Mouse (Mus musculus) heart, embryonic 11.5 days (tissue): ENCODE results near the gene 4933424G06Rik. TPM values are rescaled to one million over a fixed set of nuclear protein-coding genes. Genes with fewer than 3 reads are reported as not detected.

Experiments used
- ATAC-seq: fragments of 200-750 bp; cut with Nextera tagmentation; replicated peaks from 2 replicates; pipeline ENCODE4 v1.8.0; 2017; ENCODE audit warnings: moderate library complexity; ENCODE audit not compliant: insufficient number of reproducible peaks, low FRiP score, low TSS enrichment
- H3K27ac ChIP-seq: fragments of 300-500 bp; sonication (generic); 2 replicates; pipeline ENCODE4 v1.5.1; 2014; ENCODE audit warnings: mild to moderate bottlenecking, low read depth, low read length
- H3K27me3 ChIP-seq: fragments of 300-500 bp; sonication (generic); 2 replicates; pipeline ENCODE4 v1.6.1; 2014; ENCODE audit warnings: mild to moderate bottlenecking, low read length, mixed read lengths; ENCODE audit not compliant: control insufficient read depth, insufficient read depth
- H3K36me3 ChIP-seq: fragments of 300-500 bp; sonication (generic); 2 replicates; pipeline ENCODE4 v1.6.1; 2014; ENCODE audit warnings: mild to moderate bottlenecking, low read length, moderate library complexity, mixed read lengths; ENCODE audit not compliant: control insufficient read depth, insufficient read depth
- H3K4me1 ChIP-seq: fragments of 300-500 bp; sonication (generic); 2 replicates; pipeline ENCODE4 v1.6.1; 2014; ENCODE audit warnings: low read length; ENCODE audit not compliant: control insufficient read depth, insufficient read depth
- H3K4me2 ChIP-seq: fragments of 300-500 bp; sonication (generic); 2 replicates; pipeline ENCODE4 v1.6.1; 2014; ENCODE audit warnings: mild to moderate bottlenecking, moderate library complexity
- H3K4me3 ChIP-seq: fragments of 300-500 bp; sonication (generic); 2 replicates; pipeline ENCODE4 v1.5.1; 2014; ENCODE audit warnings: low read depth, low read length
- H3K9ac ChIP-seq: fragments of 300-500 bp; sonication (generic); 2 replicates; pipeline ENCODE4 v1.6.1; 2014; ENCODE audit warnings: mild to moderate bottlenecking, low read depth, low read length, moderate library complexity
- H3K9me3 ChIP-seq: fragments of 300-500 bp; sonication (generic); replicated peaks from 2 replicates; pipeline ENCODE4 v1.6.1; 2016; ENCODE audit warnings: low read length; ENCODE audit not compliant: control insufficient read depth
- WGBS: fragments of 180-500 bp; shearing (Covaris S2); extraction: QIAGEN DNeasy Blood & Tissue Kit; methylation state at CpG from one replicate; pipeline ENCODE4 v1.1.7; 2014; ENCODE audit not compliant: insufficient replicate concordance; 5-methylcytosine and 5-hydroxymethylcytosine counted together
- polyA plus RNA-seq: library from polyadenylated mRNA; unstranded; fragments of >200 nt; fragmentation: Nextera tagmentation; extraction: Ambion mirVana; gene quantifications from 2 replicates; pipeline ENCODE4 v1.2.1, GENCODE M21; 2014

Gene 4933424G06Rik
- polyA plus RNA-seq, 1 experiment from 2014 or later: not detected

GRCm38 (mm10) chr1:36697030-36697429 is 12.9 kb upstream of the 4933424G06Rik start:
- Histone ChIP-seq H3K36me3 (peaks cover 33% of the 10 kb centered on the region), H3K27me3 (no peaks in the 10 kb centered on the region), H3K4me1 (peaks cover 8% of the 10 kb centered on the region; the same call in 1 of the 2 replicates), H3K27ac (no peak overlapping the region), H3K9ac (no peak overlapping the region), H3K9me3 (no peaks in the 10 kb centered on the region), H3K4me3 (no peak overlapping the region), H3K4me2 (no peak overlapping the region)
- WGBS: 65% methylated on average over 5 of the region's 5 CpGs
- no peak for ATAC-seq

GRCm38 (mm10) chr1:36707166-36707565 is 2.8 kb upstream of the 4933424G06Rik start:
- H3K4me2 ChIP-seq: no peak overlapping the region
- H3K36me3 ChIP-seq: peaks cover 22% of the 10 kb centered on the region
- no peaks in the 10 kb centered on the region for H3K27me3 ChIP-seq
- WGBS: 75% methylated on average over 2 of the region's 2 CpGs
- H3K4me3 ChIP-seq: no peak overlapping the region
- no peaks in the 10 kb centered on the region for H3K9me3 ChIP-seq
- H3K9ac ChIP-seq: no peak overlapping the region
- no peak for ATAC-seq
- H3K4me1 ChIP-seq: peaks cover 11% of the 10 kb centered on the region
- no peak overlapping the region for H3K27ac ChIP-seq

- Histone ChIP-seq H3K36me3 (peaks cover 19% of the 10 kb centered on the region), H3K4me2 (no peak overlapping the region), H3K9ac (no peak overlapping the region), H3K27me3 (no peaks in the 10 kb centered on the region), H3K4me1 (peaks cover 11% of the 10 kb centered on the region), H3K4me3 (no peak overlapping the region), H3K9me3 (no peaks in the 10 kb centered on the region), H3K27ac (no peak overlapping the region)
- WGBS: 88% methylated on average over 3 of the region's 3 CpGs
- ATAC-seq: no peak
Measured at GRCm38 (mm10) chr1:36707797-36708196, 2.2 kb upstream of the 4933424G06Rik start.

DNA sequence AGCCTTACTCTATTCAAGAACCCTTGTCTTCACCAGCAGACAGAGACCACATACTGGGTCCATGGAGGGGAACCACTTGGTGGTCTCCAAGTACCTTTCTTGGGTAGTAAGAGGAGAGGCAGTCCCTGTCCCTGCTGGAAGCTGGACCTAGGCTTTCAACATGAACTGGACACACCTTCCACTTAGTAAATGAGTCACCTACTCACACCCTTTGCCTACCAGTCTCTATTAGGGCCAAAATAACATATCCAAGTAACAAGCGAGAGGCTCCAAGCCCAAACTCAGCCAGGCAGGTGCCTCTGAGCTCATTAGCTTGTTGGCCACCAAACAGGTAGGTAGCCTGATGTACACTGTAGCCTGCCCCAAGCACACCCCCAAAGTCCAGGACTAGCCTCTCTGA is 1.3 kb upstream of the 4933424G06Rik start:
- Histone ChIP-seq H3K4me3 (peak overlapping the region; percentile 95), H3K9me3 (no peaks in the 10 kb centered on the region), H3K4me1 (peaks cover 11% of the 10 kb centered on the region), H3K36me3 (peaks cover 14% of the 10 kb centered on the region), H3K27ac (no peak overlapping the region), H3K27me3 (no peaks in the 10 kb centered on the region), H3K4me2 (peak overlapping the region; percentile 93), H3K9ac (peak overlapping the region; percentile 95)
- no peak for ATAC-seq
- 85% methylated on average over 1 of the region's 1 CpGs for WGBS

DNA sequence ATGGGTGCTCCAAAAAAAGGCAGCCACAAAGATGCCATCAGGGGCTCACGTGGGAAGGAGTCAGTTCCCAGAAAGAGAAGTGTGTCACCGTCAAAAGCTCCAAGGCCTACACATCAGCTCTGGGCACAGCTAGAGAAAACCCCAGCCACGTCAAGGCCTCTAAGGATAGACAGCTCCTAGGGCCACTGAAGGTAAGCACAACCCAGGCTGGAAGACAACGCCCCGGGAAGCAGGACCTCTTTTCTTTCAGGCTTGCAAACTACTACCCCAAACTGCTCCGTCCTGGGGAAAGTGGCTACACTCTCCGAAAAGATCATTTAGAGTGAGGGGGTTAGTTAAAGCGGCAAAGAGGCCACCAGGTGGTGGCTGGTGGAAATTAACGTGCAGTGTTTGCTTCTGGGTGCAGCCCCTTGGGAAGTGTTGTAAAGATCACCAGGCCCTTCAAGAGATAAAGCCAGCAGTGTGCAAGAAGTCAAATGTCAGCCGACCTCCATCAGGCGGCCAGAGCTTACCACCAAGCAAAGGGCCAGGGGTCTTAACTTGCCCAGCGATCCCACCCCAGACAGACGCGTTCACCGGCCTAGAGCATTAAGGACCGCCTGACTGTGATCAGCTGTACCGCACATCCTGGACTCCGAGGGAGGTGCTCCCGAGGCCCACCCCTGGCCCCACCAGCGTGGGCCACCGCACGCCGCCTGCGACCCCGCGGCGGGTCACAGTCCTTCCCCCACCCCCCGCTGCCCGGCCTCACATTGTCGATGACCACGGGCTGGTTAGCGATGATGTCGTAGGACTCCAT is 695 bp upstream of the 4933424G06Rik start:
- H3K4me1 ChIP-seq: peaks cover 11% of the 10 kb centered on the region
- peak; percentile 57 for ATAC-seq
- H3K9ac ChIP-seq: peak overlapping the region; percentile 95
- H3K4me2 ChIP-seq: peak overlapping the region; percentile 93
- peak overlapping the region; percentile 95 for H3K4me3 ChIP-seq
- H3K36me3 ChIP-seq: peaks cover 10% of the 10 kb centered on the region
- peak overlapping the region; percentile 92 for H3K27ac ChIP-seq
- 2% methylated on average over 33 of the region's 33 CpGs for WGBS
- no peaks in the 10 kb centered on the region for H3K9me3 ChIP-seq
- no peaks in the 10 kb centered on the region for H3K27me3 ChIP-seq

GRCm38 (mm10) chr1:36711104-36711503 is 1.2 kb downstream of the 4933424G06Rik start:
- H3K27me3 ChIP-seq: no peaks in the 10 kb centered on the region
- H3K4me1 ChIP-seq: peaks cover 11% of the 10 kb centered on the region
- no peak overlapping the region for H3K9ac ChIP-seq
- no peak overlapping the region for H3K27ac ChIP-seq
- no peak overlapping the region for H3K4me3 ChIP-seq
- no peaks in the 10 kb centered on the region for H3K9me3 ChIP-seq
- no peak overlapping the region for H3K4me2 ChIP-seq
- no peak for ATAC-seq
- 86% methylated on average over 2 of the region's 2 CpGs for WGBS
- H3K36me3 ChIP-seq: peaks cover 2% of the 10 kb centered on the region; the same call in 1 of the 2 replicates

- WGBS: 75% methylated on average over 5 of the region's 5 CpGs
- no peak for ATAC-seq
Measured at GRCm38 (mm10) chr1:36714311-36714710, 4.4 kb downstream of the 4933424G06Rik start, which contains the start of gene Actr1b. Actr1b (minus strand) TSS chr1:36714422.

DNA sequence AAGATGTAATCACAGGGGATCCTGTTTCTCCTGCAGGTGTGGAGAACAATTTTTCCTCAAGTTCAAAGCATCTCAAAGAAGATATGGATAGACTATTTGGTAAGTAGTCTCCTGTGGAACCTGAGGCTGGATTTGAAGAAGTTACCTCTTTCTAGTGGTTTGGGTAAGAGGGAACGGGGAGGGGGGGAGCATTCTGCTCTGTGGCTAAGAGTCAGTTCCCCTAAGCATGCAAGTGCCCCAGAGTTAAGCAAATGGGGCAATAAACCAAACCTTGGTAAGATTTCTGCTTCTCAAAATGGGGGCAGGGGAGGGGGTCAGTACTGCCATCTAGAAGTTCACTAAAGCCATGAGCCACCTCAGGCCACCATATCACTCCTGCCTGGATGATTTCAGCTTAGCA is 8.8 kb downstream of the 4933424G06Rik start:
- ATAC-seq: no peak
- no peak overlapping the region for H3K27ac ChIP-seq
- H3K9me3 ChIP-seq: no peaks in the 10 kb centered on the region
- no peaks in the 10 kb centered on the region for H3K36me3 ChIP-seq
- H3K27me3 ChIP-seq: no peaks in the 10 kb centered on the region
- no peaks in the 10 kb centered on the region for H3K4me1 ChIP-seq
- 78% methylated on average over 1 of the region's 1 CpGs for WGBS
- no peak overlapping the region for H3K9ac ChIP-seq
- no peak overlapping the region for H3K4me2 ChIP-seq
- no peak overlapping the region for H3K4me3 ChIP-seq

More at GRCm38 (mm10) chr1:36714311-36714710, 4.4 kb downstream of the 4933424G06Rik start, which contains the start of gene Actr1b:
- no peaks in the 10 kb centered on the region for H3K36me3 ChIP-seq
- no peak within 1 kb of the TSS for H3K4me3 ChIP-seq
- no peak within 1 kb of the TSS for H3K4me2 ChIP-seq
- no peaks in the 10 kb centered on the region for H3K9me3 ChIP-seq
- no peaks in the 10 kb centered on the region for H3K4me1 ChIP-seq
- no peak within 1 kb of the TSS for H3K27ac ChIP-seq
- no peak within 1 kb of the TSS for H3K9ac ChIP-seq
- no peaks in the 10 kb centered on the region for H3K27me3 ChIP-seq
